Comparison of ENCODE assay signal across 19 mouse cellular contexts in genomic region chr7:49468492-49469205, GRCm38 (mm10).
A peak's percentile ranks its signal among the peaks of the same experiment; 100 is the strongest.
DNase-seq lines count a peak whose midpoint lies in the region; ATAC-seq and TF ChIP-seq lines count a peak whose summit lies in the region.
"Had no signal": no experiment of that assay in that cellular context is flagged by ENCODE, and none has a peak within 500 bp of the region (broad histone marks: within the 10 kb centered on the region; RNA-seq: fewer than 3 reads in every experiment).

No protein-coding gene starts in this region.

- WGBS in embryonic facial prominence, embryonic 11.5 days = 69% methylated on average over 8 of the region's 8 CpGs
- WGBS in embryonic facial prominence, embryonic 10.5 days = 75% methylated on average over 8 of the region's 8 CpGs
- 77% methylated on average over 8 of the region's 8 CpGs for WGBS in kidney, embryonic 15.5 days
- 73% methylated on average over 8 of the region's 8 CpGs for WGBS in stomach, embryonic 16.5 days

- no peaks in the 10 kb centered on the region for H3K4me1 ChIP-seq in embryonic facial prominence, embryonic 11.5 days (ENCODE audit: control insufficient read depth, insufficient read depth, low read length)
- H3K4me1 ChIP-seq in embryonic facial prominence, embryonic 10.5 days = peaks cover 7% of the 10 kb centered on the region; the same call in 1 of the 2 replicates
- H3K4me1 ChIP-seq in kidney, embryonic 15.5 days = peaks cover 9% of the 10 kb centered on the region; the same call in 1 of the 2 replicates
- peaks cover 0 to 3% of the 10 kb centered on the region in 2 experiments; a peak in 2 of 4 replicates for H3K4me1 ChIP-seq in CH12.LX (ENCODE audit: control insufficient read depth in 1 of 2, insufficient read depth in 2 of 2)
- 0 out of 2 replicates have a peak, but pooled peaks cover 3% of the 10 kb centered on the region for H3K4me1 ChIP-seq in stomach, embryonic 16.5 days (ENCODE audit: control insufficient read depth, insufficient read depth, low read length)
- H3K4me1 ChIP-seq: embryonic facial prominence, embryonic 15.5 days; forebrain, embryonic 15.5 days; hindbrain, embryonic 10.5 days; limb, embryonic 15.5 days; midbrain, embryonic 12.5 days had no signal

- no peaks in the 10 kb centered on the region for H3K27me3 ChIP-seq in embryonic facial prominence, embryonic 11.5 days (ENCODE audit: control insufficient read depth, insufficient read depth, low read length)
- H3K27me3 ChIP-seq in embryonic facial prominence, embryonic 10.5 days (replicated peaks; ENCODE audit: low read depth, poor library complexity, severe bottlenecking) = peaks cover 10% of the 10 kb centered on the region; the same call in 1 of the 2 replicates
- H3K27me3 ChIP-seq in kidney, embryonic 15.5 days = no peaks in the 10 kb centered on the region
- peaks cover 6% of the 10 kb centered on the region for H3K27me3 ChIP-seq in CH12.LX (replicated peaks)
- no peaks in the 10 kb centered on the region for H3K27me3 ChIP-seq in stomach, embryonic 16.5 days (ENCODE audit: control insufficient read depth, insufficient read depth, low read length)
- H3K27me3 ChIP-seq: embryonic facial prominence, embryonic 15.5 days; forebrain, embryonic 15.5 days; heart, embryonic 12.5 days; limb, embryonic 15.5 days; liver, embryonic 15.5 days; midbrain, embryonic 12.5 days had no signal

- TF ChIP-seq POLR2A in CH12.LX (IDR thresholded peaks at IDR 0.05; ENCODE audit: low read depth, low read length) = no peak

- no peak; a peak in 1 of 4 replicates for TF ChIP-seq CTCF in CH12.LX (conservative IDR thresholded peaks at IDR 0.05 in 1 of 2, IDR thresholded peaks at IDR 0.05 in 1 of 2; ENCODE audit: low read depth in 2 of 2, low read length in 2 of 2)

- H3K4me2 ChIP-seq in embryonic facial prominence, embryonic 11.5 days (ENCODE audit: low read depth, low read length) = no peak overlapping the region
- H3K4me2 ChIP-seq in kidney, embryonic 15.5 days = no peak overlapping the region
- H3K4me2 ChIP-seq in CH12.LX (ENCODE audit: insufficient read depth, low read depth, poor library complexity, severe bottlenecking) = no peak overlapping the region
- no peak overlapping the region for H3K4me2 ChIP-seq in stomach, embryonic 16.5 days (ENCODE audit: low read depth, low read length)
- H3K4me2 ChIP-seq: embryonic facial prominence, embryonic 15.5 days; forebrain, embryonic 15.5 days; heart, embryonic 12.5 days; limb, embryonic 15.5 days; liver, embryonic 15.5 days; midbrain, embryonic 12.5 days had no signal

- no peaks in the 10 kb centered on the region for H3K9me3 ChIP-seq in embryonic facial prominence, embryonic 11.5 days (replicated peaks; ENCODE audit: control insufficient read depth, low read length)
- no peaks in the 10 kb centered on the region for H3K9me3 ChIP-seq in embryonic facial prominence, embryonic 10.5 days
- no peaks in the 10 kb centered on the region for H3K9me3 ChIP-seq in kidney, embryonic 15.5 days (replicated peaks)
- no peaks in the 10 kb centered on the region for H3K9me3 ChIP-seq in CH12.LX (replicated peaks; ENCODE audit: low read length)
- no peaks in the 10 kb centered on the region for H3K9me3 ChIP-seq in stomach, embryonic 16.5 days (replicated peaks; ENCODE audit: control insufficient read depth, low read length)
- H3K9me3 ChIP-seq: embryonic facial prominence, embryonic 15.5 days; forebrain, embryonic 15.5 days; heart, embryonic 12.5 days; hindbrain, embryonic 10.5 days; limb, embryonic 15.5 days; liver, embryonic 15.5 days; midbrain, embryonic 12.5 days had no signal

- no peak for ATAC-seq in embryonic facial prominence, embryonic 11.5 days (replicated peaks; ENCODE audit: insufficient number of reproducible peaks, low FRiP score, low TSS enrichment, low read depth)
- ATAC-seq in kidney, embryonic 15.5 days (replicated peaks; ENCODE audit: low FRiP score) = 0 out of 2 replicates have a peak, but pooled peaks have one; percentile 3
- ATAC-seq in stomach, embryonic 16.5 days (ENCODE audit: insufficient read depth, low FRiP score) = 0 out of 2 replicates have a peak, but pooled peaks have one; percentile 28

- dilution Hi-C loops in CH12.LX (cut with MboI; ENCODE audit: extremely low pct_ligation_motif_present, extremely low pct_unique_long_range_greater_than_20kb, low sequenced_read_pairs) = no loop called here

- DNase-seq in embryonic facial prominence, embryonic 11.5 days (ENCODE audit: low spot score) = peak; percentile 37
- DNase-seq in embryonic facial prominence, embryonic 10.5 days (ENCODE audit: low spot score) = no peak
- DNase-seq in kidney, adult 18-20 months = no peak
- DNase-seq in CH12.LX (ENCODE audit: extremely low read depth) = no peak
- DNase-seq in urinary bladder, adult 18-20 months (ENCODE audit: low spot score in 2 of 2) = no peak
- DNase-seq: adrenal gland, adult 8-10 months; cerebellum, adult 8-10 months; right cerebral cortex, postnatal 14 days; thymus, postnatal 14 days had no signal

- no peak overlapping the region for H3K27ac ChIP-seq in embryonic facial prominence, embryonic 11.5 days (replicated peaks; ENCODE audit: low read depth, low read length)
- H3K27ac ChIP-seq in embryonic facial prominence, embryonic 10.5 days (replicated peaks) = no peak overlapping the region
- no peak overlapping the region for H3K27ac ChIP-seq in kidney, embryonic 15.5 days
- H3K27ac ChIP-seq in CH12.LX (ENCODE audit: insufficient read depth, low read depth) = no peak overlapping the region
- H3K27ac ChIP-seq in stomach, embryonic 16.5 days (ENCODE audit: low read length) = no peak overlapping the region
- H3K27ac ChIP-seq: embryonic facial prominence, embryonic 15.5 days; hindbrain, embryonic 10.5 days; limb, embryonic 15.5 days; liver, embryonic 15.5 days; midbrain, embryonic 12.5 days had no signal

- in situ Hi-C loops in CH12.LX (cut with MboI; ENCODE audit: low pct_ligation_motif_present, low pct_unique_long_range_greater_than_20kb, low sequenced_read_pairs) = no loop called here

- H3K79me2 ChIP-seq in CH12.LX (replicated peaks; ENCODE audit: control insufficient read depth, extremely low read depth, insufficient read depth, poor library complexity, severe bottlenecking) = no peaks in the 10 kb centered on the region

- no peak overlapping the region for H3K4me3 ChIP-seq in embryonic facial prominence, embryonic 11.5 days (ENCODE audit: low read depth, low read length)
- H3K4me3 ChIP-seq in embryonic facial prominence, embryonic 10.5 days = no peak overlapping the region
- no peak overlapping the region for H3K4me3 ChIP-seq in kidney, embryonic 15.5 days (replicated peaks)
- H3K4me3 ChIP-seq in CH12.LX (replicated peaks in 1 of 3; ENCODE audit: low read depth in 2 of 3, low read length in 2 of 3, poor library complexity in 1 of 3) = no peak overlapping the region
- H3K4me3 ChIP-seq in stomach, embryonic 16.5 days (replicated peaks; ENCODE audit: low read length) = no peak overlapping the region
- H3K4me3 ChIP-seq: embryonic facial prominence, embryonic 15.5 days; forebrain, embryonic 15.5 days; heart, embryonic 12.5 days; hindbrain, embryonic 10.5 days; limb, embryonic 15.5 days; liver, embryonic 15.5 days; midbrain, embryonic 12.5 days had no signal

- H3K9ac ChIP-seq in embryonic facial prominence, embryonic 11.5 days (replicated peaks; ENCODE audit: low read length) = no peak overlapping the region
- no peak overlapping the region for H3K9ac ChIP-seq in kidney, embryonic 15.5 days
- no peak overlapping the region for H3K9ac ChIP-seq in CH12.LX (ENCODE audit: insufficient read depth, low read depth)
- H3K9ac ChIP-seq in stomach, embryonic 16.5 days (ENCODE audit: low read length) = no peak overlapping the region
- H3K9ac ChIP-seq: embryonic facial prominence, embryonic 15.5 days; forebrain, embryonic 15.5 days; heart, embryonic 12.5 days; limb, embryonic 15.5 days; liver, embryonic 15.5 days; midbrain, embryonic 12.5 days had no signal

- TF ChIP-seq RAD21 in CH12.LX (IDR thresholded peaks at IDR 0.05; ENCODE audit: low read depth, low read length) = no peak

- TF ChIP-seq EP300 in CH12.LX (IDR thresholded peaks at IDR 0.05; ENCODE audit: low read length) = no peak

- no peaks in the 10 kb centered on the region for H3K36me3 ChIP-seq in embryonic facial prominence, embryonic 11.5 days (replicated peaks; ENCODE audit: control insufficient read depth, insufficient read depth, low read depth, low read length)
- peaks cover 16% of the 10 kb centered on the region for H3K36me3 ChIP-seq in embryonic facial prominence, embryonic 10.5 days (replicated peaks)
- peaks cover 22% of the 10 kb centered on the region for H3K36me3 ChIP-seq in kidney, embryonic 15.5 days
- H3K36me3 ChIP-seq in CH12.LX (replicated peaks in 1 of 2; ENCODE audit: control insufficient read depth in 1 of 2, insufficient read depth in 1 of 2, low read length in 1 of 2) = no peaks in the 10 kb centered on the region
- peaks cover 14% of the 10 kb centered on the region for H3K36me3 ChIP-seq in stomach, embryonic 16.5 days (ENCODE audit: control insufficient read depth, insufficient read depth, low read length)
- H3K36me3 ChIP-seq: G1E had no signal

TF ChIP-seq in CH12.LX, 34 proteins besides CTCF, POLR2A, EP300 and RAD21:
- TF ChIP-seq ELF1 (IDR thresholded peaks at IDR 0.05; ENCODE audit: low read depth, low read length) (peak; percentile 30; the same call in 1 of the 2 replicates), GABPA (IDR thresholded peaks at IDR 0.05; ENCODE audit: insufficient replicate concordance, low read depth, low read length) (no peak), USF2 (conservative IDR thresholded peaks at IDR 0.05; ENCODE audit: low read depth, low read length) (no peak), E2F4 (IDR thresholded peaks at IDR 0.05; ENCODE audit: insufficient replicate concordance, low read depth, low read length) (no peak), TBP (conservative IDR thresholded peaks at IDR 0.05; ENCODE audit: low read depth, low read length) (peak; percentile 86), IRF4 (IDR thresholded peaks at IDR 0.05; ENCODE audit: low read depth, low read length) (no peak), JUN (IDR thresholded peaks at IDR 0.05; ENCODE audit: insufficient read depth, low read depth, low read length) (no peak)
